Mouse (Mus musculus) E14TG2a.4 (cell line): Measurements from ENCODE around the gene Amigo3.

Source experiments
- CTCF ChIP-seq: conservative IDR thresholded peaks from 2 replicates; pipeline ENCODE4 v1.5.1; 2014; ENCODE audit warnings: low read length
- POU5F1 ChIP-seq: IDR thresholded peaks from 2 replicates; pipeline ENCODE4 v1.6.1; 2014; ENCODE audit warnings: low read length, borderline replicate concordance

GRCm38 (mm10) chr9:108069007-108069406 is 16.0 kb downstream of the Amigo3 start:
- TF ChIP-seq CTCF (no peak), POU5F1 (no peak)
